Mouse (Mus musculus): Measurements from ENCODE around the gene Mylk3. TPM values are rescaled to one million over a fixed set of nuclear protein-coding genes. Genes with fewer than 3 reads are reported as not detected.

The Mylk3 gene
- polyA plus RNA-seq, 2 experiments from 2014 or later, result not detected

- ATAC-seq, result no peak
These were observed 5.9 kb downstream of the Mylk3 start for GRCm38 (mm10) chr8:85380123-85380823.

GRCm38 (mm10) chr8:85379142-85379781 lies 6.9 kb downstream of the Mylk3 start:
- ATAC-seq, result no peak

GRCm38 (mm10) chr8:85376516-85376915 lies 9.6 kb downstream of the Mylk3 start:
- ATAC-seq, result no peak

GRCm38 (mm10) chr8:85374286-85374685 lies 11.9 kb downstream of the Mylk3 start:
- no peak for ATAC-seq

GRCm38 (mm10) chr8:85373435-85374039 lies 12.6 kb downstream of the Mylk3 start:
- no peak for ATAC-seq

- no peak for ATAC-seq
These were observed 13.7 kb downstream of the Mylk3 start for GRCm38 (mm10) chr8:85372465-85372839.

- no peak for ATAC-seq
These were observed 14.2 kb downstream of the Mylk3 start for GRCm38 (mm10) chr8:85371736-85372464.

GRCm38 (mm10) chr8:85365176-85365575 lies 21.0 kb downstream of the Mylk3 start:
- no peak for ATAC-seq

GRCm38 (mm10) chr8:85364628-85365027 lies 21.5 kb downstream of the Mylk3 start:
- no peak for ATAC-seq

- ATAC-seq, result no peak
These were observed 22.7 kb downstream of the Mylk3 start for GRCm38 (mm10) chr8:85363406-85363805.

- no peak for ATAC-seq
These were observed 23.9 kb downstream of the Mylk3 start for GRCm38 (mm10) chr8:85362211-85362610.

GRCm38 (mm10) chr8:85353287-85353686 lies 32.9 kb downstream of the Mylk3 start:
- no peak for ATAC-seq

GRCm38 (mm10) chr8:85339871-85340573 lies 46.1 kb downstream of the Mylk3 start:
- ATAC-seq, result no peak

- ATAC-seq, result no peak
These were observed 48.5 kb downstream of the Mylk3 start for GRCm38 (mm10) chr8:85337681-85338080.

GRCm38 (mm10) chr8:85336211-85336933 lies 49.8 kb downstream of the Mylk3 start:
- no peak for ATAC-seq

- ATAC-seq, result no peak
These were observed 51.0 kb downstream of the Mylk3 start for GRCm38 (mm10) chr8:85335105-85335504.

GRCm38 (mm10) chr8:85329506-85329905 lies 56.6 kb downstream of the Mylk3 start:
- ATAC-seq, result no peak

GRCm38 (mm10) chr8:85327036-85327435 lies 59.1 kb downstream of the Mylk3 start:
- ATAC-seq, result no peak

GRCm38 (mm10) chr8:85323084-85323483 lies 63.1 kb downstream of the Mylk3 start:
- no peak for ATAC-seq

- ATAC-seq, result no peak
These were observed 64.2 kb downstream of the Mylk3 start for GRCm38 (mm10) chr8:85321981-85322380.

GRCm38 (mm10) chr8:85318534-85318933 lies 67.6 kb downstream of the Mylk3 start:
- no peak for ATAC-seq

GRCm38 (mm10) chr8:85313036-85313435 lies 73.1 kb downstream of the Mylk3 start:
- ATAC-seq, result no peak
